Mouse (Mus musculus) C2C12 (cell line): ENCODE data around the gene Gm48551. TPM values are rescaled to one million over a fixed set of nuclear protein-coding genes. Genes with fewer than 3 reads are reported as not detected.

ENCODE experiments used
- H3K27me3 ChIP-seq: one replicate; pipeline ENCODE4 v1.6.1; 2011; ENCODE audit not compliant: control insufficient read depth, insufficient read depth, insufficient read length
- H3K36me3 ChIP-seq: one replicate; pipeline ENCODE4 v1.6.1; 2011; ENCODE audit not compliant: control insufficient read depth, insufficient read depth
- H3K4me3 ChIP-seq: one replicate; pipeline ENCODE4 v1.5.1; 2011; ENCODE audit warnings: mild to moderate bottlenecking, control low read depth; ENCODE audit not compliant: poor library complexity, insufficient read depth, severe bottlenecking
- H3K79me2 ChIP-seq: one replicate; pipeline ENCODE4 v1.6.1; 2011; ENCODE audit not compliant: control insufficient read depth, insufficient read depth
- H3K79me3 ChIP-seq: one replicate; pipeline ENCODE4 v1.6.1; 2011; ENCODE audit warnings: low read depth, control low read depth
- H3ac ChIP-seq: one replicate; pipeline ENCODE3; 2011; ENCODE audit warnings: low read depth; ENCODE audit not compliant: control insufficient read depth, insufficient read length
- CEBPB ChIP-seq: IDR thresholded peaks from one replicate; pipeline ENCODE4 v1.6.1; 2011; ENCODE audit warnings: low read depth, mild to moderate bottlenecking, control low read depth, moderate library complexity
- CTCF ChIP-seq: IDR thresholded peaks from one replicate; pipeline ENCODE4 v1.5.1; 2011; ENCODE audit not compliant: control insufficient read depth, insufficient read depth, insufficient read length
- FOSL1 ChIP-seq: IDR thresholded peaks from one replicate; pipeline ENCODE4 v1.8.0; 2011; ENCODE audit warnings: mild to moderate bottlenecking, low read length; ENCODE audit not compliant: poor library complexity, insufficient read depth, severe bottlenecking
- MAX ChIP-seq: IDR thresholded peaks from one replicate; pipeline ENCODE4 v1.6.1; 2011; ENCODE audit warnings: mild to moderate bottlenecking, control low read depth
- MYOD1 ChIP-seq: IDR thresholded peaks from one replicate; pipeline ENCODE4 v1.6.1; 2011; ENCODE audit warnings: low read depth; ENCODE audit not compliant: control insufficient read depth, insufficient read length
- MYOG ChIP-seq: IDR thresholded peaks from one replicate; pipeline ENCODE4 v1.6.1; 2011; ENCODE audit not compliant: control insufficient read depth, insufficient read length; ENCODE audit errors: extremely low read depth
- USF1 ChIP-seq: IDR thresholded peaks from one replicate; pipeline ENCODE4 v1.6.1; 2011; ENCODE audit warnings: low read depth, mild to moderate bottlenecking, control low read depth, moderate library complexity
- polyA plus RNA-seq: library from polyadenylated mRNA; unstranded; fragments of >200 nt; fragmentation: generic; extraction: Trizol; gene quantifications from one replicate; pipeline ENCODE4 v1.2.1, GENCODE M21; 2012; ENCODE audit warnings: missing spikeins

The Gm48551 gene
- polyA plus RNA-seq, 1 experiment, result 1.7 TPM

DNA sequence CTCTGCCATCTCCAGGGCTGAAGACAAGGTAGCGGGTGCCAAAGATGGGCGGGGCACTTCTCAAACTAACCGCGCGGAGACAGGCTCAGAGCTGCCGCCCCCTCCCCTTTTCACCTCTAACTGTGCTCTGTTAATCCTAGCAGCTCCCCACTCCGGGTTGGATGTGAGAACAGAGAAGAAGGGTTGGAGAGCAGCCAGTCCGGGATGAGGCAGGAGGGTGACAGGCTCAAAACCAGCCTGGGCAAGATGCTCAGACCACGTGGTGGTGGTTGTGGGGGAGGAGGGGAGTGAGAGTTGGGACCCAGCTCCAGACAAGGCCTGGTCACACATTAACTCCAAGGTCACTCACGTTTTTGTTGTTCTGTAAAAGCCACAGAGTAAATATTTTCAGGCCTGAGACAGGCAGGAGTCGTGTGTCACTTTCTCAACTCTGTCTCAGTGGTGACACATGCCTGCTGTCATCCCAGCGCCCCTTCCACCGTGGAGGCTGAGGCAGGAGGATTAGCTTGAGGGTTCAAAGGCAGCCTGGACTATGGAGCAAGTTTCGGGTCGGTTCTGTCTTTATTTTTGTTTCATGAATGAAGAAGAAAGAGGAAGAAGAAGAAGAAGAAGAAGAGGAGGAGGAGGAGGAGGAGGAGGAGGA is 47.4 kb downstream of the Gm48551 start:
- Histone ChIP-seq H3ac (no peak overlapping the region), H3K4me3 (no peak overlapping the region), H3K27me3 (no peaks in the 10 kb centered on the region), H3K79me3 (peaks cover 11% of the 10 kb centered on the region), H3K79me2 (peaks cover 26% of the 10 kb centered on the region), H3K36me3 (no peaks in the 10 kb centered on the region)
- TF ChIP-seq MAX (peak; percentile 63), MYOG (no peak), USF1 (peak; percentile 67)

DNA sequence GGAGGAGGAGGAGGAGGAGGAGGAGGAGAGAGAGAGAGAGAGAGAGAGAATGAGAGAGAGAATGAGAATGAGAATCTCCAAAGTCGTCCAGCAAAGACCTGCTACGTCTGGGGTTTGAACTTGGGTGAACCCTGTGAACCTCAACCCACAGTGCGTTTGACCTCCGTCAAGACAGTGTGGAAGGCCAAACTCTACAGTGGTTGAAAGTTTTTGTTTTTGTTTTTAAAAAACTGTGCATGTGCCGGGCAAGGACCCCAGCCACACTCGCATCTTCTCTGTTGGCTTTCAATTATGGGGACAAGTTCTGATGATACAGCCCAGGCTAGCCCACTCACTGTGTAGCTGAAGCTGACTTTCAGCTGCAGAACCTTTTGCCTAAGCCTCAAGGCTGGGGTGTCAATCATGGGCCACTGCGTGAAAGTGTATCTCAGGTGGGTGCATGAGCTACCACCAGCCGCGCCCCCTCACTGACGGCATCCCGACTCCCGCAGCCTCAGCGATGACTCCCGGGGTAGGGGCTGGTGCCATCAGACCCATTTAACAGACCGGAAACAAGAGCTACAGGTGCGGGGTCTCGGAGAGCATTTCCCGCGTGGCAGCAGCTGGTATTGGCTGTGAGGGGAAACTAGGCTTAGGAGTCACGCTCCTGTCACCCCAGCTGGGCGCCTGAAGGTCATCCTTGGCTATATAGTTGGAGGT is 48.1 kb downstream of the Gm48551 start:
- no peaks in the 10 kb centered on the region for H3K36me3 ChIP-seq
- TF ChIP-seq FOSL1, result no peak
- TF ChIP-seq CEBPB, result no peak
- no peak for TF ChIP-seq CTCF
- TF ChIP-seq MAX, result no peak
- no peak for TF ChIP-seq MYOG
- TF ChIP-seq USF1, result no peak
- TF ChIP-seq MYOD1, result no peak
- no peaks in the 10 kb centered on the region for H3K27me3 ChIP-seq
- H3K4me3 ChIP-seq, result no peak overlapping the region
- H3ac ChIP-seq, result no peak overlapping the region
- H3K79me3 ChIP-seq, result peaks cover 6% of the 10 kb centered on the region
- H3K79me2 ChIP-seq, result peaks cover 20% of the 10 kb centered on the region

DNA sequence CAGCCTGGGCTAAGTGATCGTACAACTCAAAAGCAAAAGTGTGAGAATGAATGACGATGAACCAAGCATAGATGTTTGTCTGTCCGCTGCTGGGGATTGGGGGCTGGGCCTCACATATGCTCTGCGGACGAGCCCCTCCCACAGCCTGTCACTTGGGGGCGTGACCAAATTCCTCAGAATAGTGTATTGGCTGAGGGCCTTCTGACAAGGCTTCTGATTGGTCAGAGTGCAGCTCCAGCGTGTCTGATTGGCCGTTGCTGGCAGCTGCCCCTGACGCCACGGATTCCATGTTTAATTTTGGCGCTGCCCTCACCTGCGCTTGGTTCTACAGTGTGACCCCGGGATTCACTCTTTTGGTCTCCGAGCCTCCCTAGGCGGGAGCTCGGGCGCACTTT is 48.6 kb downstream of the Gm48551 start:
- peak overlapping the region; percentile 39 for H3ac ChIP-seq
- H3K79me3 ChIP-seq, result peaks cover 5% of the 10 kb centered on the region
- H3K36me3 ChIP-seq, result no peaks in the 10 kb centered on the region
- no peaks in the 10 kb centered on the region for H3K27me3 ChIP-seq
- H3K79me2 ChIP-seq, result peaks cover 15% of the 10 kb centered on the region
- H3K4me3 ChIP-seq, result no peak overlapping the region
- TF ChIP-seq MYOD1 (no peak), USF1 (peak; percentile 69)

DNA sequence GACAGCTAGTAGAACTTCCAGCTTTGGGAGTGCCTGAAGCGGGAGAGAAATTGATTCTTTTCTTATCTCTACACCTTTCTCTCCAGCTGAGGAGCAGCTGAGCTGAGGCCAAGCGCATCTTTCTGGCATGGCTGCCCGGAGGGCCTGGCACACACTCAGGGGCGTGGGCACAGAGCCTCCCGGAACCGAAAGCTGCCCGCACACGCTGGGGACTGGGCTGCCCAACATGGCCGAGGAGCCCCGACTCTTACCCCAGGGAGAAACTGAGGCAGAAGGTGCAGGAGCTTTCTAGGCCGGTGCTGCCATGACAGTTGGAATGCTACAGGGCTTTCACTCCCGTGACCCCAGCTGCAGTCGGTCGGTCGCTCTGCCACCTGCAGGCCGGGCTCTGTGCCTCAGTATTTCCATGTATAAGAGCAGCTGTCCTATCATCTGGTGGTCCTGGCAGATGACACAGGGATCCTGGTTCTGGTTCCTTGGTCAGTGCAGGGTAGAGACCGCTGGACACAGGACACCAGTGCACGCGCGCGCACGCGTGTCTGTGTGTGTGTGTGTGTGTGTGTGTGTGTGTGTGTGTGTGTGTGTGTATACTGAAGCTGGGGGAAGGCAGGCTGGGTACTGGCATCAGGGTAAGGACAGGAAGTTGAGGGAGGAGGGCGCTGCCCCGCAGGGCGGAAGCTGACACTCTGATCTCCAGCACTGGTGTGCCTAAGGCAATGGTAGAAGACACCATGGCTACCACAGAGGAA is 49.4 kb downstream of the Gm48551 start:
- H3K27me3 ChIP-seq, result no peaks in the 10 kb centered on the region
- peak overlapping the region; percentile 35 for H3ac ChIP-seq
- H3K4me3 ChIP-seq, result no peak overlapping the region
- no peaks in the 10 kb centered on the region for H3K79me3 ChIP-seq
- H3K36me3 ChIP-seq, result no peaks in the 10 kb centered on the region
- TF ChIP-seq USF1, result no peak
- TF ChIP-seq MYOD1, result peak; percentile 15
- H3K79me2 ChIP-seq, result peaks cover 6% of the 10 kb centered on the region

DNA sequence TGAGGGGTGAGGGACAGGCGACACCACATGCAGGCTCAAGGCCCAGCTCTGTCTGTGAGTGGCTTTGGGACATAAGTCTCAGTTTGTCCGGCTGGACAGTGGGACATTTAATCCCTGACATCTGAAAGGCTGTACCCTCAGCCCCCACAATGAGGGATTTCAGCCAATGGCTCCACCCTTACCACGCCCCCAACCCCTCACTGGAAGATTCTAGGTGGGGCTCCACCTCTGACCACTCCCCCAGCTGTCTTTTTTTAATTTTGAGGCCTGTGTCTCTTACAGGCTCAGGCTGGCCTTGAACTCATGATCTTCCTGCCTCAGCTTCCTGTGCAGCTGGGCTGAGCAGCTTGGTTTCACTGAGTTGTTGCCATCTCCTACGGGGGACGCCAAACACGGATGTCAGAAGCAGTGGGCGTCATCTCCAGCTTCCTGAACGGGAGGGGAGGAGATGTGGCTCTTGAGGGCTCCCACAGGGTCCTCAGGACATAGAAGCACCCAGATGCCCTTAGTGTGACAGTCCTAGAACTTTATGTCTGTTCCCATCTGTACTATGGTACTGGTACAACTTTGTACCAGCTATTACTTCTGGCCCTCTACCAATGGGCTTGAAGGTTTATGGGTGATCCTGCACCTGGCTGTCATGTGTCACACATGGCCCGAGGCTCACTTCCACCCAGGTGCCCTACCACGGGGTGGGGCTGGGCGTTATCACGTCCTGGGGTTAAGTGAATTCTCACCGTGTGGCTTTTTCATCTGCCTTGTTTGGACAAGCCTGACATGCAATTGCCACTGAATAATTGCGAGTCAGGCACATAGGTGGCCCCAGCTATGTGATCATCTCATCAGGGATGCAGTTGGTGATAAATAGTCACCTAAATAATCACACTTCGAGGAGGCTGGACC is 50.3 kb downstream of the Gm48551 start:
- Histone ChIP-seq H3K79me3 (no peaks in the 10 kb centered on the region), H3K4me3 (no peak overlapping the region), H3K79me2 (no peaks in the 10 kb centered on the region), H3K36me3 (no peaks in the 10 kb centered on the region), H3K27me3 (no peaks in the 10 kb centered on the region), H3ac (no peak overlapping the region)
- TF ChIP-seq FOSL1 (no peak), MAX (no peak), CEBPB (no peak), CTCF (no peak), USF1 (no peak), MYOG (no peak), MYOD1 (no peak)
